8 mouse cellular contexts compared by ENCODE assay signal in the genomic region with DNA sequence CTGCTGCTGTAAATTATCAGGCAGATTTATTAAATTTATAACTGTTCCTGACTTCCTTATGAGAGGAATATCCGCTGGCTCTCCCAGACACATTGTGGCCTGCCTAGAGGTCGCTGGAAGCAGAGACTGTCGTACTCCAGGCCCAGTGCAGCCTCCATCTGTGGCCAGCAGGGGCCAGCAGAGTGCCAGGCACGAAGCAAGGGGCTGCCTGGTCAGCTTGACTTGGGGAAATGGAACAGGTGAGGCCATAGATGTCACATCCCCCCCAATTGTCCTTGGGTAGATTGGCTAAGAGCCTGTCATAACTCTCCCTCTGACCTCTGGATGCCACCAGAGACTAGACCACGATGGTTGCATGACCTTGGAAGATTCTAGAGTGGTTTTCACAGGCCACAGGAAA. TPM values are rescaled to one million over a fixed set of nuclear protein-coding genes. Genes with fewer than 3 reads are reported as not detected.
DNase-seq lines count a peak whose midpoint lies in the region; ATAC-seq lines count a peak whose summit lies in the region.

No protein-coding gene starts in this region.

- H3K4me1 ChIP-seq in intestine, embryonic 16.5 days (ENCODE audit: control insufficient read depth, insufficient read depth, low read length) = no peaks in the 10 kb centered on the region
- no peaks in the 10 kb centered on the region for H3K4me1 ChIP-seq in limb, embryonic 13.5 days
- H3K4me1 ChIP-seq in stomach, embryonic 14.5 days (ENCODE audit: control insufficient read depth, insufficient read depth, low read length) = no peaks in the 10 kb centered on the region

- ATAC-seq in intestine, embryonic 16.5 days = peak; percentile 68
- peak; percentile 58; the same call in 1 of the 2 replicates for ATAC-seq in limb, embryonic 13.5 days (ENCODE audit: low FRiP score, low read depth)
- 0 out of 2 replicates have a peak, but pooled peaks have one; percentile 47 for ATAC-seq in stomach, embryonic 14.5 days (ENCODE audit: insufficient number of reproducible peaks, insufficient read depth, low FRiP score, low read depth)

- H3K9ac ChIP-seq in intestine, embryonic 16.5 days (ENCODE audit: low read depth, low read length) = no peak overlapping the region
- H3K9ac ChIP-seq in limb, embryonic 13.5 days = no peak overlapping the region
- no peak overlapping the region for H3K9ac ChIP-seq in stomach, embryonic 14.5 days (replicated peaks; ENCODE audit: low read depth, low read length)

- no peak overlapping the region for H3K4me3 ChIP-seq in intestine, embryonic 16.5 days (ENCODE audit: low read length)
- H3K4me3 ChIP-seq in limb, embryonic 13.5 days = no peak overlapping the region
- no peak overlapping the region for H3K4me3 ChIP-seq in stomach, embryonic 14.5 days (ENCODE audit: low read depth, low read length)

- peak; percentile 70 for DNase-seq in layer of hippocampus, adult 11-12 months (ENCODE audit: low spot score)
- DNase-seq in layer of hippocampus, adult 9-10 months (ENCODE audit: low spot score) = no peak
- DNase-seq in cerebellum, postnatal 25 days = peak; percentile 72 to 84
- peak; percentile 42 to 57 for DNase-seq in gastrocnemius, adult 8-10 months (ENCODE audit: low spot score in 2 of 2)
- peak; percentile 40 to 50 for DNase-seq in natural killer cell, adult 2 months (ENCODE audit: low spot score in 2 of 2)

- H3K9me3 ChIP-seq in intestine, embryonic 16.5 days (ENCODE audit: control insufficient read depth, low read length) = no peaks in the 10 kb centered on the region
- H3K9me3 ChIP-seq in limb, embryonic 13.5 days = no peaks in the 10 kb centered on the region
- no peaks in the 10 kb centered on the region for H3K9me3 ChIP-seq in stomach, embryonic 14.5 days (ENCODE audit: control insufficient read depth, low read depth, low read length)

- H3K27ac ChIP-seq in intestine, embryonic 16.5 days (ENCODE audit: low read length) = no peak overlapping the region
- no peak overlapping the region for H3K27ac ChIP-seq in limb, embryonic 13.5 days
- H3K27ac ChIP-seq in stomach, embryonic 14.5 days (ENCODE audit: low read length) = no peak overlapping the region

- WGBS in intestine, embryonic 16.5 days = 21% methylated on average over 5 of the region's 5 CpGs
- WGBS in limb, embryonic 13.5 days = 20% methylated on average over 5 of the region's 5 CpGs
- 27% methylated on average over 5 of the region's 5 CpGs for WGBS in stomach, embryonic 14.5 days

- no peak overlapping the region for H3K4me2 ChIP-seq in intestine, embryonic 16.5 days (ENCODE audit: low read depth, low read length)
- H3K4me2 ChIP-seq in limb, embryonic 13.5 days (replicated peaks) = no peak overlapping the region
- H3K4me2 ChIP-seq in stomach, embryonic 14.5 days (replicated peaks; ENCODE audit: low read depth, low read length) = no peak overlapping the region

- H3K36me3 ChIP-seq in intestine, embryonic 16.5 days (ENCODE audit: control insufficient read depth, insufficient read depth, low read length) = peaks cover 18% of the 10 kb centered on the region
- peaks cover 99% of the 10 kb centered on the region for H3K36me3 ChIP-seq in limb, embryonic 13.5 days
- peaks cover 36% of the 10 kb centered on the region for H3K36me3 ChIP-seq in stomach, embryonic 14.5 days (ENCODE audit: control insufficient read depth, insufficient read depth, low read length)

- H3K27me3 ChIP-seq in intestine, embryonic 16.5 days (replicated peaks; ENCODE audit: control insufficient read depth, insufficient read depth, low read length) = no peaks in the 10 kb centered on the region
- no peaks in the 10 kb centered on the region for H3K27me3 ChIP-seq in limb, embryonic 13.5 days
- no peaks in the 10 kb centered on the region for H3K27me3 ChIP-seq in stomach, embryonic 14.5 days (ENCODE audit: control insufficient read depth, insufficient read depth, low read length)

RNA-seq across cellular contexts. Expression of a gene that starts 18.0 kb away (rescaled TPM):
- 1 to 10 TPM; 7.0 to 8.9 (median 7.6) TPM for total RNA-seq in gastrocnemius, adult 8-10 months (2022)
- polyA plus RNA-seq in intestine, embryonic 16.5 days (2015; fragmentation: Nextera tagmentation; extraction: Ambion mirVana) = 16.7 and 17.8 TPM in 2 replicates
- polyA plus RNA-seq in limb, embryonic 13.5 days (2015; fragmentation: Nextera tagmentation; extraction: Ambion mirVana) = 24.2 and 25.6 TPM in 2 replicates
- 17.9 and 21.1 TPM in 2 replicates for polyA plus RNA-seq in stomach, embryonic 14.5 days (2014; fragmentation: Nextera tagmentation; extraction: Ambion mirVana)

RNA-seq across cellular contexts. Expression of a gene that starts 44.1 kb away (rescaled TPM):
- total RNA-seq in gastrocnemius, adult 8-10 months (2022) = not detected
- polyA plus RNA-seq in intestine, embryonic 16.5 days (2015; fragmentation: Nextera tagmentation; extraction: Ambion mirVana) = 0.07 TPM in 1 of 2 replicates, not detected in the other
- polyA plus RNA-seq in limb, embryonic 13.5 days (2015; fragmentation: Nextera tagmentation; extraction: Ambion mirVana) = not detected in 2 replicates
- polyA plus RNA-seq in stomach, embryonic 14.5 days (2014; fragmentation: Nextera tagmentation; extraction: Ambion mirVana) = not detected in 2 replicates
